Mouse (Mus musculus): ENCODE measurements around the gene Nlgn3. TPM values are rescaled to one million over a fixed set of nuclear protein-coding genes. Genes with fewer than 3 reads are reported as not detected.
A peak's percentile ranks its signal among the peaks of the same experiment; 100 is the strongest.

Gene Nlgn3
- polyA plus RNA-seq (2015; fragmentation: Nextera tagmentation; extraction: Ambion mirVana): 65.5 and 72.3 TPM in 2 replicates

- H3K36me3 ChIP-seq (ENCODE audit: control insufficient read depth, insufficient read depth): no peaks in the 10 kb centered on the region
- H3K9ac ChIP-seq (replicated peaks; ENCODE audit: low read depth, low read length): peak within 1 kb of the TSS; percentile 71
- 34% methylated on average over 21 of the region's 24 CpGs for WGBS
- ATAC-seq: peak; percentile 13; the same call in 1 of the 2 replicates
- H3K4me2 ChIP-seq (ENCODE audit: low read length): peak within 1 kb of the TSS; percentile 54
- peak within 1 kb of the TSS; percentile 89 for H3K27ac ChIP-seq (ENCODE audit: low read length)
- H3K27me3 ChIP-seq (replicated peaks; ENCODE audit: control insufficient read depth, insufficient read depth, low read length): no peaks in the 10 kb centered on the region
- H3K4me3 ChIP-seq (replicated peaks; ENCODE audit: low read length): peak within 1 kb of the TSS; percentile 65
- peaks cover 30% of the 10 kb centered on the region for H3K4me1 ChIP-seq (replicated peaks; ENCODE audit: control insufficient read depth, insufficient read depth, low read length)
- H3K9me3 ChIP-seq (ENCODE audit: control insufficient read depth, low read length): no peaks in the 10 kb centered on the region
Measured at GRCm38 (mm10) chrX:101299055-101299454, at the start of gene Nlgn3. TSS of gene Nlgn3 (plus strand) at chrX:101299168.

DNA sequence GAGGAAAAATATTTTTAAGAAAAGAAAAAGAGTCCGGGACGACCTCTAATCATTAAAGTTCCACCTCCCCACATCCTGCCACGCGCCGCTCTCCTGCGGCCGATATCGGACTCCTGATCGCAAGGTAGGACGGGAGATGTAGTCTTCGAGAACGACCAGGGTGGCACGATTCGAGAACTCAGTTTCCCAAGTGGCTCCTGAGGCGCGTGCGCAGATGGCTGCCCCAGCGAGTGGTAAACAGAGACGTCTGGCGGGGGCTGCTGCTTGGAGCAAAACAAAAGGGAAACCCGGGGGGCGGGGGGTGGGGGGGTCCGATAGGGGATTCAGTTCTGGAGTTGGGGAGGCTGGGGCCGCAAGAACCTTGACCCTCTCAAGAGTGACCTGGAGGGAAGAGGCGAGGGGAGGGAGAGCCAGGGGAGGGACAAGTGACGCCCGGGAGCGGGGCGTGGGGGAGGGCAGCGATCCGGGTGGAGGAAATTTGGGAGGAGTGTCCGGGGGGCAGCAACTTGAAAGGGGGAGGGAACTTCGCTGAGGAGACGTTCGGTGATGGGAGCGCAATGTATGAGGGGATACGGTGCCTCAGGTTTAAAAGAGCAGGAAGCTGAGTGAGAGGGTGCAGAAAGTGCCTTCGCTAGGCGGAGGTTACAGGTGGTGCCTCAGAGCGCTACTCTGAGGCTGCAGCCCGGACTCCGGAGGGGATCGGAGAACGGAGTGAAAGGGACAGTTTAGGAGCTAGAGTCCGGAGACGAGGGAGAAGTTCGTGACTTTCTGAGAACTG lies 44.8 kb upstream of the Nlgn3 start, which contains the start of gene Foxo4:
TSS of gene Foxo4 (plus strand) at position 577 of the 778 bp plus-strand sequence.
- Histone ChIP-seq H3K36me3 (ENCODE audit: control insufficient read depth, insufficient read depth) (no peaks in the 10 kb centered on the region), H3K9ac (replicated peaks; ENCODE audit: low read depth, low read length) (peak within 1 kb of the TSS; percentile 53), H3K9me3 (ENCODE audit: control insufficient read depth, low read length) (no peaks in the 10 kb centered on the region), H3K27me3 (replicated peaks; ENCODE audit: control insufficient read depth, insufficient read depth, low read length) (no peaks in the 10 kb centered on the region), H3K27ac (ENCODE audit: low read length) (no peak within 1 kb of the TSS), H3K4me1 (replicated peaks; ENCODE audit: control insufficient read depth, insufficient read depth, low read length) (peaks cover 5% of the 10 kb centered on the region; the same call in 1 of the 2 replicates), H3K4me3 (replicated peaks; ENCODE audit: low read length) (peak within 1 kb of the TSS; percentile 54), H3K4me2 (ENCODE audit: low read length) (peak within 1 kb of the TSS; percentile 71)
- 23% methylated on average over 46 of the region's 47 CpGs for WGBS
- peak; percentile 96 for ATAC-seq

- Histone ChIP-seq H3K4me1 (replicated peaks; ENCODE audit: control insufficient read depth, insufficient read depth, low read length) (peaks cover 5% of the 10 kb centered on the region; the same call in 1 of the 2 replicates), H3K27me3 (replicated peaks; ENCODE audit: control insufficient read depth, insufficient read depth, low read length) (no peaks in the 10 kb centered on the region), H3K4me2 (ENCODE audit: low read length) (peak overlapping the region; percentile 71), H3K27ac (ENCODE audit: low read length) (no peak overlapping the region), H3K9ac (replicated peaks; ENCODE audit: low read depth, low read length) (peak overlapping the region; percentile 53), H3K36me3 (ENCODE audit: control insufficient read depth, insufficient read depth) (no peaks in the 10 kb centered on the region), H3K9me3 (ENCODE audit: control insufficient read depth, low read length) (no peaks in the 10 kb centered on the region), H3K4me3 (replicated peaks; ENCODE audit: low read length) (peak overlapping the region; percentile 54)
- WGBS: 18% methylated on average over 25 of the region's 26 CpGs
- peak; percentile 34 for ATAC-seq
Measured at GRCm38 (mm10) chrX:101254740-101255139, 44.2 kb upstream of the Nlgn3 start.

GRCm38 (mm10) chrX:101256603-101257002 lies 42.4 kb upstream of the Nlgn3 start:
- no peak for ATAC-seq
- Histone ChIP-seq H3K27me3 (replicated peaks; ENCODE audit: control insufficient read depth, insufficient read depth, low read length) (no peaks in the 10 kb centered on the region), H3K4me2 (ENCODE audit: low read length) (no peak overlapping the region), H3K36me3 (ENCODE audit: control insufficient read depth, insufficient read depth) (no peaks in the 10 kb centered on the region), H3K4me3 (replicated peaks; ENCODE audit: low read length) (no peak overlapping the region), H3K4me1 (replicated peaks; ENCODE audit: control insufficient read depth, insufficient read depth, low read length) (peaks cover 12% of the 10 kb centered on the region), H3K9ac (replicated peaks; ENCODE audit: low read depth, low read length) (no peak overlapping the region), H3K9me3 (ENCODE audit: control insufficient read depth, low read length) (no peaks in the 10 kb centered on the region), H3K27ac (ENCODE audit: low read length) (no peak overlapping the region)
- WGBS: 83% methylated on average over 13 of the region's 13 CpGs

DNA sequence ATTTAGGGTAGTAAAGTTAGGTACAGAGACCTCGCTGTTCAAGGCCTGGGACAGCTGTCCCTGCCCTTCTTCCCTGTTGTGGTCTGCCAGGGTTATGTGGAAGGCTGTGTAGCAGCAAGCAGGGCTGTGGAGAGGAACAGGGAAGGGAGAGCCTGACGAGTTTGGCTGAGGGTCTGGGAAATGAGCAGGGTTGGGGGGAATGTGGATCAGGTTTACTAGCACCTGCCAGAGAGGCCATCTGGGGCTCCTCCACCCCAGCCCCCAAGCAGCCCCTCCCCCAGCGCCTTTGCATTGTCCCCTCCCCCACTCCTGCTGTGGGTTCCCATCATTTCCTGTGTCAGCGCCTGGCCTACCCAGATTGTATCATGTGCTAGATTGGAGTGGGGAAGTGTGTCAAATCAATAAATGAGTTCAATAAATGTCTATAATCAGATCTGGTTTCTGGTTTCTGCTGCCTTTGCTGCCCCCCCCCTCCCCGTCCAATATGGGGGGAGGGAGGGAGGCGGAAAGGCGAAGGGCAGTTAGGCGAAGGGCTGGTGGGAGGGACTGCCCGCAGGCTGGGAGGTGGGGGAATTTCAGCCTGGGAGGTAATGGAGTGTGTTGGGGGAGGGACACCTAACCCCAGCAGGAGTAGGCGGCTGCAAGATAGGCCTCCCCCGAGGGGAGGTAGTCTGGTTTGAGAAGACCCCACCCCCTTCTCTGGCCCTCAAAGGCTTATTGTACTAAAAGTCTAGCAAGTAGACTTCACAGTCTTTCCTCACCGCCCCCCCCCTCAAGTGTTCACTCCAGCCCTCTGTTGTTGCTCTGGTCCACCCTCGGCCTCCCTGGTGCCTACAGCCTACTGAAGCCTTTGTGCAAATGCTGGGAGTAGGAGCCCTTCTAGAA lies 38.3 kb upstream of the Nlgn3 start:
- Histone ChIP-seq H3K4me2 (ENCODE audit: low read length) (no peak overlapping the region), H3K4me1 (replicated peaks; ENCODE audit: control insufficient read depth, insufficient read depth, low read length) (peaks cover 7% of the 10 kb centered on the region; the same call in 1 of the 2 replicates), H3K27me3 (replicated peaks; ENCODE audit: control insufficient read depth, insufficient read depth, low read length) (no peaks in the 10 kb centered on the region), H3K9me3 (ENCODE audit: control insufficient read depth, low read length) (no peaks in the 10 kb centered on the region), H3K27ac (ENCODE audit: low read length) (peak overlapping the region; percentile 28; the same call in 1 of the 2 replicates), H3K36me3 (ENCODE audit: control insufficient read depth, insufficient read depth) (no peaks in the 10 kb centered on the region), H3K9ac (replicated peaks; ENCODE audit: low read depth, low read length) (no peak overlapping the region), H3K4me3 (replicated peaks; ENCODE audit: low read length) (no peak overlapping the region)
- ATAC-seq: peak; percentile 47
- WGBS: 17% methylated on average over 9 of the region's 13 CpGs

DNA sequence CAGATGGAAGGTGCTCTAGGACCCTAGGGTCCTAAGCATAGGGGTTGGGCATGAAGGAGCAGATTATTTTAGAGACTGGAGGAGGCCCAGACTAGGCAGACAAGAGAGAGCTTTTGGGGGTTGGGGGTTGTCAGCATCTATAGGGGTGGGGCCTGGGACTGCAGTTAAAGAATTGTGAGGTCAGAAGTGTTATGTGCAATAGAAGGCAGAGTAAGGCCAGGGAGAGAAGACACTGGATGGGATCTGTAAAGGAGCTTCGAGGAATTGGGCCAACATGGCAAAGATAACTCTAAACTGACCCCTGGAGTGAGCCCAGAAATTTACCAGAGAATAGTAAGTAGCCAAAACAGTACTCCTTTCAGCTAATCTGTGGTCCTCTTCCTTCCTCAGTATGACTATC lies 35.1 kb upstream of the Nlgn3 start, which contains the start of gene Gm614:
TSS of gene Gm614 (minus strand) at position 101 of the 400 bp plus-strand sequence.
- Histone ChIP-seq H3K27me3 (replicated peaks; ENCODE audit: control insufficient read depth, insufficient read depth, low read length) (no peaks in the 10 kb centered on the region), H3K4me3 (replicated peaks; ENCODE audit: low read length) (no peak within 1 kb of the TSS), H3K27ac (ENCODE audit: low read length) (no peak within 1 kb of the TSS), H3K36me3 (ENCODE audit: control insufficient read depth, insufficient read depth) (no peaks in the 10 kb centered on the region), H3K9me3 (ENCODE audit: control insufficient read depth, low read length) (no peaks in the 10 kb centered on the region), H3K9ac (replicated peaks; ENCODE audit: low read depth, low read length) (no peak within 1 kb of the TSS), H3K4me1 (replicated peaks; ENCODE audit: control insufficient read depth, insufficient read depth, low read length) (peaks cover 7% of the 10 kb centered on the region; the same call in 1 of the 2 replicates), H3K4me2 (ENCODE audit: low read length) (no peak within 1 kb of the TSS)
- WGBS: 93% methylated on average over 1 of the region's 1 CpGs
- ATAC-seq: no peak

DNA sequence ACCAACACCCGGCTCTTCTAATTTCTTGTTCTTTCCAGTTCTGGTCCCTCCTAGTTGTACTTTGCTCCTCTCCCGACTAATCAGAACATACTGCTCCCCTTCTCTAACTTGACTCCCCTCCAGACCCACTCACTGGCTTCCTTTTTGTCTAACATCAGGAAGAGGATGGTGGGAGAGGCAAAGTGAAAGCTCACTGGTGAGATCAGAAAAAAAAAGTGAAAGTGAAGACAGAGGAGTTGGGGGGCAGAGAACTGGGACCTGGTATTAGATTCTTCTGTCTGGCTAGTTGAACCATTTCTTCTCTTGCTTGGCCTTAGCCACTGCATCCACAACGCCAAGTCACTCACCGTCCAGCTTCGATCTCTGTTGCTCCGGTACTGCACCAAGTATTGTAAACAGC lies 32.3 kb upstream of the Nlgn3 start:
- H3K27me3 ChIP-seq (replicated peaks; ENCODE audit: control insufficient read depth, insufficient read depth, low read length): no peaks in the 10 kb centered on the region
- H3K4me3 ChIP-seq (replicated peaks; ENCODE audit: low read length): no peak overlapping the region
- H3K27ac ChIP-seq (ENCODE audit: low read length): no peak overlapping the region
- no peak overlapping the region for H3K9ac ChIP-seq (replicated peaks; ENCODE audit: low read depth, low read length)
- H3K9me3 ChIP-seq (ENCODE audit: control insufficient read depth, low read length): no peaks in the 10 kb centered on the region
- H3K4me1 ChIP-seq (replicated peaks; ENCODE audit: control insufficient read depth, insufficient read depth, low read length): no peaks in the 10 kb centered on the region
- H3K36me3 ChIP-seq (ENCODE audit: control insufficient read depth, insufficient read depth): no peaks in the 10 kb centered on the region
- H3K4me2 ChIP-seq (ENCODE audit: low read length): no peak overlapping the region
- ATAC-seq: no peak
- 97% methylated on average over 6 of the region's 6 CpGs for WGBS

GRCm38 (mm10) chrX:101268025-101268754 lies 30.8 kb upstream of the Nlgn3 start, which contains the start of gene Il2rg:
TSS of gene Il2rg (minus strand) at chrX:101268255.
- Histone ChIP-seq H3K4me3 (replicated peaks; ENCODE audit: low read length) (no peak within 1 kb of the TSS), H3K27ac (ENCODE audit: low read length) (no peak within 1 kb of the TSS), H3K4me2 (ENCODE audit: low read length) (no peak within 1 kb of the TSS), H3K9me3 (ENCODE audit: control insufficient read depth, low read length) (no peaks in the 10 kb centered on the region), H3K9ac (replicated peaks; ENCODE audit: low read depth, low read length) (no peak within 1 kb of the TSS), H3K36me3 (ENCODE audit: control insufficient read depth, insufficient read depth) (no peaks in the 10 kb centered on the region), H3K4me1 (replicated peaks; ENCODE audit: control insufficient read depth, insufficient read depth, low read length) (no peaks in the 10 kb centered on the region), H3K27me3 (replicated peaks; ENCODE audit: control insufficient read depth, insufficient read depth, low read length) (no peaks in the 10 kb centered on the region)
- WGBS: 82% methylated on average over 5 of the region's 5 CpGs
- ATAC-seq: no peak

All from forebrain, embryonic 16.5 days (tissue).